Mouse (Mus musculus): Measurements from ENCODE around the gene Olfr616.
"Not testable (repeated sequence)": the region's sequence is repeated elsewhere in the genome, so short reads cannot be mapped to it uniquely, and the experiment has no call there.

Olfr616 gene

DNA sequence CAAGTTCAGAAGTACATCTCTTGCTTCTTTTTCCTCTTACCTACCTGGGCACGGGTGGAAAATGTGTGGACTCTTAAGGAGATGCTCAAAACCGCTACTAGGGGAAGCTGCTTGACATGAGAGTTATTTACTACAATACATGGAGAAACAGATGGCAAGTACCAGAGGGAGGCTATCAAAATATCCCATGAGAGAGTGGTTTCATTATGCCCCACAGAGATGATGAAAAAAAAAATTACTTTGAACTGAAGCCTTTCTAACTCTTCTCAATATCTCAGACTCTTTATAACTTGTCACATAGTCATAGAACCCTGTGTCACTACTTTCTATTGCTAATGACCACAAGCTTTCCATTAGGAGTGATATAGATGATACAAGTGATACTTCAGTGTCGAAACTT is at the start of gene Olfr616:
TSS of gene Olfr616 (minus strand) at position 101 of the 400 bp plus-strand sequence.
- no peak for DNase-seq (ENCODE audit: low spot score in 2 of 2)

GRCm38 (mm10) chr7:103612434-103612833 is 43.5 kb upstream of the Olfr616 start, which contains the start of gene Olfr620:
Gene Olfr620, minus strand, starts transcription at chr7:103612534.
- DNase-seq (ENCODE audit: low spot score in 2 of 2), result no peak

DNA sequence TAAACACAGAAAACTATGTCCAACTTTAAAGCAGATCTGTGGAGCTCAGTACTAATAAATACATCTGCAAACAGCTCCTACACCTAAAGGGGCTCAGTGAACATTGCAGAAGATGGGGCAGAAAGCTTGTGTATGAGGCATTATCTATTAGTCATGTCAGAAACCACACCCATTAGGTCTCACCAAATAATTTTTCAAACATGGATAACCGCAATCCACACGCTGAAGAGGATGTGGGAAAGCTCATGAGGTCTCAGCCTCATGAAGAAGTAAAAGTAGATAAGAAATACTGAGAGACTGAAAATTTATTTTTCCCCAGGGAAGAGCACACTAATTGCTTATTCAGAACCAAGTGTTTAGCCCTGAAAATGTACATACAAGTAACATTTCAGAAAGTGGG is 38.5 kb upstream of the Olfr616 start:
- DNase-seq (ENCODE audit: low spot score in 2 of 2), result no peak

DNA sequence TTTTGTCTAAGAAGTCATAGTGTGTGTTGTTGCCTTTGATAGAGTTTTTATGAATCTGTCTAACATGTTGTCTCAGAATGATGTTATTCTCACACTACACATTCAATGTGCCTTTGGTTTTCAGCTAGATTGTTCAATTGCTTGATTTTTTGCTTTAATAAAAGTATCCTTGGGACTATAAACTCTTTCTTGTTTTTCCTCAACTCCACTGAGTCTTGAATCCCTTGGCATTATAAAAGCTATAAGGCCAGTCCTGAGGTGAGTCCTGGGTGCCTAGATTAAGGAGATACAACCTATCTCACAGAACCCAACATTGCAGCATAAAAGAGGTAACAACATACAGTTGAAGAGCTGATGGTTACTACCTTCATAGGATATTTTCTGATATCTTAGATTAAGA is 31.3 kb upstream of the Olfr616 start, which contains the start of gene Olfr619:
TSS of gene Olfr619 (plus strand) at position 301 of the 400 bp plus-strand sequence.
- no peak for DNase-seq (ENCODE audit: low spot score in 2 of 2)

DNA sequence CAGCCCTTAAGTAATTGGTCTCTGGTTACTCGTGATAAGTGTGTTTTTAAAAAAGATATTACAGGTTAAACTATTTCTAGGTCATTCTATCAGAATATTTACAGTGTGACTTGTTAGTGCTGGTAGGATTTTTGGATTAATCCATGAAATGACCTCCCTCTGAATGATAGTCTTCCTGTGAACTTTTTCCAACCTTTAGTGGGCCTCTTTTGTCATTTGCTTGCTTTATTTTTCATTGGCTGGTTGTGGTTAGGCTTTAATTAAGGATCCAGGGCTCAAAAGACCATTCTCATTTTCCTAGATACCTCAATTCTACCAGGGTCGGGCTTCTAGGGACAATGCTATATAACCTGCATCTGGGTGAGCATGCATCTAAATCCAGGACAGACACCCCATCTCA is 20.9 kb upstream of the Olfr616 start, which contains the start of gene Olfr618:
TSS of gene Olfr618 (plus strand) at position 301 of the 400 bp plus-strand sequence.
- DNase-seq (ENCODE audit: low spot score in 2 of 2), result no peak

GRCm38 (mm10) chr7:103572761-103573160 is 3.8 kb upstream of the Olfr616 start, which contains the start of gene Olfr617:
Gene Olfr617, plus strand, starts transcription at chr7:103573061.
- DNase-seq (ENCODE audit: low spot score in 2 of 2), result no peak

DNA sequence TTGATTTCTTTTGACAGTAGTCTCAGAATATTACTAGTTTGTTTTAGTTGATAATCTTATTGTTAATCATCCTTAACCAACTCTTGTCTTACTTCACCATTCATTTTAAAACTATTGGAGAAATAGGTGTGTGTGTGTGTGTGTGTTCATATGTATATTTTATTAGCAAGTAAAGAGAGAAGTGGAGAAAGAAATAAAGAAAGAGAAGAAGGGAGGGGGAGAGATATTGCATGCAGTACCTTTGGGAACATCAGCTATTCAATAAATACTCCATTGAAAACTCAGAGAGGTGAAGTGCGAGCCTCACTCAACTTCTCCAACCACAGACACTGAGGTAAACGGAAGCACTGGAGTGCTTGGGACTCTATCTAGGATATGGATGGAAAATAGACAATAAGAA is 13.2 kb downstream of the Olfr616 start, which contains the start of gene Olfr615:
TSS of gene Olfr615 (plus strand) at position 301 of the 400 bp plus-strand sequence.
- DNase-seq (ENCODE audit: low spot score in 2 of 2), result no peak

GRCm38 (mm10) chr7:103547774-103548173 is 21.2 kb downstream of the Olfr616 start, which contains the start of gene Olfr613:
Gene Olfr613, plus strand, starts transcription at chr7:103548074.
- DNase-seq (ENCODE audit: low spot score in 2 of 2), result no peak

- not testable (repeated sequence) for DNase-seq (ENCODE audit: low spot score in 2 of 2)
Observed at GRCm38 (mm10) chr7:103542617-103543016, 26.3 kb downstream of the Olfr616 start, which contains the start of gene Olfr612. Gene Olfr612, minus strand, starts transcription at chr7:103542717.

GRCm38 (mm10) chr7:103520746-103521145 is 48.2 kb downstream of the Olfr616 start, which contains the start of gene Olfr611:
Gene Olfr611, minus strand, starts transcription at chr7:103520846.
- DNase-seq (ENCODE audit: low spot score in 2 of 2), result not testable (repeated sequence)
